Mouse (Mus musculus) liver, embryonic 14.5 days (tissue): ENCODE measurements around the gene Plekha4. TPM values are rescaled to one million over a fixed set of nuclear protein-coding genes. Genes with fewer than 3 reads are reported as not detected.
"Not testable (repeated sequence)": the region's sequence is repeated elsewhere in the genome, so short reads cannot be mapped to it uniquely, and the experiment has no call there.

Experiments
- ATAC-seq: fragments of 200-750 bp; cut with Nextera tagmentation; 2 replicates; pipeline ENCODE4 v1.8.0; 2017; ENCODE audit warnings: moderate number of reproducible peaks, mild to moderate bottlenecking, moderate library complexity; ENCODE audit not compliant: insufficient read depth
- DNase-seq, 3 experiments: peaks; one replicate each; pipeline ENCODE4 v3.0.0-alpha.2; 2012 to 2013; ENCODE audit warnings: low read depth in 3 of 3, low spot score in 3 of 3
- H3K27ac ChIP-seq: fragments of 300-500 bp; sonication (generic); 2 replicates; pipeline ENCODE4 v1.5.1; 2014; ENCODE audit warnings: moderate library complexity, mild to moderate bottlenecking, control low read depth, inconsistent platforms
- H3K27me3 ChIP-seq: fragments of 300-500 bp; sonication (generic); 2 replicates; pipeline ENCODE4 v1.6.1; 2014; ENCODE audit warnings: mild to moderate bottlenecking, low read length, moderate library complexity; ENCODE audit not compliant: control insufficient read depth, insufficient read depth
- H3K36me3 ChIP-seq: fragments of 300-500 bp; sonication (generic); replicated peaks from 2 replicates; pipeline ENCODE4 v1.6.1; 2014; ENCODE audit warnings: low read depth; ENCODE audit not compliant: control insufficient read depth, insufficient read depth
- H3K4me1 ChIP-seq, 2 experiments: fragments of 200-500 bp in 1 of 2; fragments of 300-500 bp in 1 of 2; sonication (generic) in 1 of 2; replicated peaks; 2 replicates each; pipeline ENCODE4 v1.6.1; 2012 to 2014; ENCODE audit warnings: antibody characterized with exemption in 1 of 2, inconsistent platforms in 1 of 2, low read length in 1 of 2; ENCODE audit not compliant: control insufficient read depth in 2 of 2, insufficient read depth in 2 of 2
- H3K4me2 ChIP-seq: fragments of 300-500 bp; sonication (generic); 2 replicates; pipeline ENCODE4 v1.6.1; 2014; ENCODE audit warnings: low read depth, mild to moderate bottlenecking, control low read depth, moderate library complexity
- H3K4me3 ChIP-seq, 2 experiments: fragments of 200-500 bp in 1 of 2; fragments of 300-500 bp in 1 of 2; sonication (generic) in 1 of 2; 2 replicates each; pipeline ENCODE4 v1.5.1; 2012 to 2014; ENCODE audit warnings: low read depth in 2 of 2, low read length in 2 of 2, mild to moderate bottlenecking in 2 of 2, control low read depth in 1 of 2, inconsistent platforms in 1 of 2, moderate library complexity in 1 of 2; ENCODE audit not compliant: insufficient read depth in 1 of 2
- H3K9ac ChIP-seq: fragments of 300-500 bp; sonication (generic); replicated peaks from 2 replicates; pipeline ENCODE4 v1.6.1; 2014; ENCODE audit warnings: mild to moderate bottlenecking, control low read depth, moderate library complexity
- H3K9me3 ChIP-seq: fragments of 300-500 bp; sonication (generic); 2 replicates; pipeline ENCODE4 v1.6.1; 2016; ENCODE audit warnings: low read length, mixed read lengths; ENCODE audit not compliant: control insufficient read depth
- CTCF ChIP-seq: IDR thresholded peaks from 2 replicates; pipeline ENCODE4 v1.5.1; 2016; ENCODE audit warnings: antibody characterized with exemption, low read depth, control low read depth
- EP300 ChIP-seq: IDR thresholded peaks from 2 replicates; pipeline ENCODE4 v1.6.1; 2016; ENCODE audit warnings: antibody characterized with exemption, low read depth
- WGBS: fragments of 180-500 bp; shearing (Covaris S2); extraction: QIAGEN DNeasy Blood & Tissue Kit; methylation state at CpG from one replicate; pipeline ENCODE4 v1.1.7; 2014; ENCODE audit not compliant: insufficient replicate concordance; 5-methylcytosine and 5-hydroxymethylcytosine counted together
- polyA plus RNA-seq, 2 experiments: library from polyadenylated mRNA; depleted of rRNA in 1 of 2; stranded (reverse) in 1 of 2; unstranded in 1 of 2; fragments of >200 nt; fragmentation: Nextera tagmentation in 1 of 2; extraction: Ambion mirVana in 1 of 2; gene quantifications; 2 replicates each; pipeline versions ENCODE4 v1.2.1 to v1.2.3; 2012 to 2014

The Plekha4 gene
- polyA plus RNA-seq, 2 experiments = 0.41 to 0.90 TPM

- Histone ChIP-seq H3K9me3 (no peaks in the 10 kb centered on the region), H3K4me1 (peaks cover 7 to 15% of the 10 kb centered on the region in 2 experiments; a peak in 3 of 4 replicates), H3K27ac (no peak within 1 kb of the TSS), H3K9ac (no peak within 1 kb of the TSS), H3K36me3 (no peaks in the 10 kb centered on the region), H3K4me2 (no peak within 1 kb of the TSS), H3K4me3 (no peak within 1 kb of the TSS), H3K27me3 (no peaks in the 10 kb centered on the region)
- 34% methylated on average over 15 of the region's 15 CpGs for WGBS
- peak in 1 of 3 experiments; percentile 51 for DNase-seq
- TF ChIP-seq EP300 (no peak), CTCF (no peak)
- peak; percentile 72 for ATAC-seq
Measured at GRCm38 (mm10) chr7:45481374-45481927, 44.7 kb upstream of the Plekha4 start, which contains the start of gene Tulp2. Tulp2 (plus strand) TSS chr7:45481877.

DNA sequence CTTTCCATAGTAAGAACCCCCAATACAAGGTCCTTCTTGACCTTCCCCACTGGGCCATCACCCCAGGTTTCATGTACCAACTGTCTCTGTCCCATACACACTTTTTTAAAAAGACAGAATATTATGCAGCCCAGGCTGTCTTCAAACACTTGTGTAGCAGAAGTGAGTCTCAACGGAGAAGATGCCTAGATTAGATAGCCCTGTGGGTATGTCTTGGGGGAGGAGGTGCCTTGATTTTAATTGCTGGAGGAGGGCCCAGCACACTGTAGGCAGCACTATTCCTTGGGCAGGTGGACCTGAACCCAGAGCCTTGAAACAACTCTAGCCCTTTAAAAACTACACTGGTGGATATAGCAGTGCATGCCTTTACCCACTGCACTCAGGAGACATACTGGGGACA, 44.0 kb upstream of the Plekha4 start:
- Histone ChIP-seq H3K9me3 (no peaks in the 10 kb centered on the region), H3K27ac (no peak overlapping the region), H3K4me2 (no peak overlapping the region), H3K9ac (no peak overlapping the region), H3K4me3 (no peak overlapping the region), H3K27me3 (no peaks in the 10 kb centered on the region), H3K4me1 (peaks cover 10 to 20% of the 10 kb centered on the region in 2 experiments; a peak in 3 of 4 replicates), H3K36me3 (no peaks in the 10 kb centered on the region)
- TF ChIP-seq CTCF (no peak), EP300 (no peak)
- DNase-seq (no peak), ATAC-seq (no peak)
- WGBS = 9% methylated on average over 1 of the region's 1 CpGs

DNA sequence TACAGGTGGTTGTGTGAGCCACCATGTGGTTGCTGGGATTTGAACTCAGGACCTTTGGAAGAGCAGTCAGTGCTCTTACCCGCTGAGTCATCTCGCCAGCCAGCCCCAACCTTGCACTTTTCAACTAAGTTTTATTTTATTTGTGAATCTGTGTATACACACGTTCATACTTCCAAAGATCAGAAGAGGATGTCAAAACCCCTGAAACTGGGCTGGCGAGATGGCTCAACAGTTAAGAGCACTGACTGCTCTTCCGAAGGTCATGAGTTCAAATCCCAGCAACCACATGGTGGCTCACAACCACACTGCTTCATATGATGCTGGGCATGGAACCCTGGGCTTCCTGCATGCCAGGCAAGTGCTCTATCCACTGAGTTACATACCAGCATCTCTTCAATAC, 41.1 kb upstream of the Plekha4 start:
- not testable (repeated sequence) for ATAC-seq, H3K36me3 ChIP-seq, H3K27me3 ChIP-seq, H3K9ac ChIP-seq, H3K9me3 ChIP-seq, H3K4me3 ChIP-seq, DNase-seq, H3K27ac ChIP-seq, H3K4me2 ChIP-seq
- WGBS = 79% methylated on average over 5 of the region's 5 CpGs
- peaks cover 22 to 35% of the 10 kb centered on the region in 2 experiments for H3K4me1 ChIP-seq

GRCm38 (mm10) chr7:45486158-45486557, 40.0 kb upstream of the Plekha4 start:
- H3K9ac ChIP-seq = 0 out of 2 replicates have a peak overlapping the region, but pooled peaks have one; percentile 9
- H3K9me3 ChIP-seq = no peaks in the 10 kb centered on the region
- no peaks in the 10 kb centered on the region for H3K27me3 ChIP-seq
- H3K4me2 ChIP-seq = peak overlapping the region; percentile 28; the same call in 1 of the 2 replicates
- DNase-seq (peak in 1 of 3 experiments; percentile 51), ATAC-seq (peak; percentile 56)
- no peak overlapping the region for H3K4me3 ChIP-seq
- H3K27ac ChIP-seq = no peak overlapping the region
- WGBS = 16% methylated on average over 7 of the region's 7 CpGs
- no peak for TF ChIP-seq CTCF
- 0 out of 2 replicates have a peak, but pooled peaks have one; percentile 9 for TF ChIP-seq EP300
- H3K36me3 ChIP-seq = no peaks in the 10 kb centered on the region
- peaks cover 24 to 45% of the 10 kb centered on the region in 2 experiments for H3K4me1 ChIP-seq

DNA sequence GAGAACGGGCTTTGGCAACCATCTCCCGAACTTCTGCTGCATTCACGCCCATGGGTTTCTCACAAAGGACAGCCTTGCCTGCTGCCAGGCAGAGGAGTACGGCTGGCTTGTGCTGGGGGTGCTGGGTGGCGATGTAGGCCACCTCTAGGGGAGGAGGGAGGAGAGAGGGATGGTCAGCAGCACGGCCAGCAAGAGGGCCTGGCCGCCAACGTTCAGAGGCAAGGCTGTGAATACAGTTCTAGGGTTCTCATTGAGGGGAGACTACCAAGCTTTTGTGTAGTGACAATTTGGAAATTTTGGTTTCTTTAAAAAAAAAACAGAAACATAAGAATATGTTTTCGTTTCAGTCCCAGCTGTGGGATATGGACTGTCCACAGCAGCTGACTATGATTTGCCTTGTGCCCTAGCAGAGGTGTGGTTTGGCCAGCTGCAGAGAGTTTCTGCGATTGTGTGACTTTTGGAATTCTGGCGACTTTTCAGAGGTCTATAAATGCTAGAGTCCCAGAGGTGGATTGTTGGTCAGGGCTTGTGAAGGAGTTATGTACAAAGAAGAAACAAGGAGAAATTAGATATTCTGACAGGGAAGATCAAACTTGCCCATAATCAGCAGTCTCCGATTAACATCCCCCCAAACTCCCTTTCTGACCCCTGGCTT, 39.2 kb upstream of the Plekha4 start, which contains the start of gene Gm45808:
Gene Gm45808 (minus strand): TSS at position 51 of the 655 bp plus-strand sequence.
- H3K27ac ChIP-seq = no peak within 1 kb of the TSS
- 80% methylated on average over 12 of the region's 12 CpGs for WGBS
- no peaks in the 10 kb centered on the region for H3K27me3 ChIP-seq
- TF ChIP-seq EP300 (no peak), CTCF (no peak)
- no peak for ATAC-seq
- peaks cover 24 to 48% of the 10 kb centered on the region in 2 experiments for H3K4me1 ChIP-seq
- no peak within 1 kb of the TSS for H3K4me3 ChIP-seq
- no peaks in the 10 kb centered on the region for H3K9me3 ChIP-seq
- no peak for DNase-seq
- H3K4me2 ChIP-seq = peak within 1 kb of the TSS; percentile 60; the same call in 1 of the 2 replicates
- H3K9ac ChIP-seq = 0 out of 2 replicates have a peak within 1 kb of the TSS, but pooled peaks have one; percentile 9
- no peaks in the 10 kb centered on the region for H3K36me3 ChIP-seq
